Mouse (Mus musculus) c-Kit-positive CD71-negative TER-119-negative erythroid progenitor cells, embryonic 14.5 days (primary cell): ENCODE measurements at regions not wholly inside any gene's neighbourhood (a gene's known extent, or its start where the extent isn't known, plus 50 kb on each side); places are given as distances from the start of the nearest gene placed in this dataset.

ENCODE experiments used
- DNase-seq: peaks from one replicate; pipeline ENCODE4 v3.0.0-alpha.2; 2013; ENCODE audit warnings: low read depth

DNA sequence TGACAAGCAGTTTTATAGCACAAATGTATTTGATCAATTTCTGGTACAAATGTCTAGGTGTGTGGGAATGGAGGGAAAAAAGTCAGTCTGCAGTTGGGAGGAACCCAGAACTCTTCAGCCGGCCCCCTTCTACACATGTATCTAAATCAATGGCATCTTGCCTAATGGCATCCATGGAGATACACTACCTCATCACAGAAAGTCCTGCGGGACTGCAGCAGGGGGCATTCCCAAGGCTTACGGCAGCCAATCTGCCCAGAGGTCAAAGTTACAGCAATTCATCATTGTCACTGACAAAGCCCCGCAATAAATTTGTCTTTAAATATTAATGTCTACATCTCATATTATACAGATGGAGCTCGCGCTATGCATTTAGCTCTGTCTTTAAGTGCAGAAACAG is 135.7 kb upstream of the Arhgap5 start:
- no peak for DNase-seq

- no peak for DNase-seq
Observed at GRCm38 (mm10) chr12:52368466-52368865, 135.3 kb upstream of the Arhgap5 start.

DNA sequence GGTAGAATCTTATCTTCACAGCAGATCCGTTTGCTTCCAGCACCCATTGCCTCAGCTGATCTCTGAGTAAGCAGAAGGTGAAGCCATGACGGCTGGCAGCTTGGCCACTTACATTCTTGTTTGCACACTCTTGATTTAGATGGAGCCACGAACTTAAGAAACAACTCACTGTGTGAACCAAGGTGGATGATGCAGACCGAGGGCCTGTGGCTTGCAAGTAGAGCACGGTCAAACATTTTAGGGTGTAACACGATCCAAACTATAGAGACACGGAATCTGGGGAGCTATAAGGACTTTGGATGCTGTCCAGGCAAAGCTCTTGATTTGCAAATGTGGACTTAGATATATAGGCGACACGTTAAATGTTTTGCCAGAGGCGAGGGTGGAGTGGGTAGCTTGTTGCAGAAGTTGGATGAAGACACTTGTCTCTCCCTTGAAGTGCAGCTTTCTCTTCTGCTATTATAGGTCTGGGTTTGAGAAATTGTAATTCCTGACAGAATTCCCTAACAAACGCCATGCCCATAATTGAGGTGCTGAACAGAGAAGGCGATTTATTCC is 133.5 kb upstream of the Arhgap5 start:
- no peak for DNase-seq

- no peak for DNase-seq
Observed at GRCm38 (mm10) chr12:52375116-52375515, 128.7 kb upstream of the Arhgap5 start.

- no peak for DNase-seq
Observed at GRCm38 (mm10) chr12:52376692-52377462, 126.9 kb upstream of the Arhgap5 start.

DNA sequence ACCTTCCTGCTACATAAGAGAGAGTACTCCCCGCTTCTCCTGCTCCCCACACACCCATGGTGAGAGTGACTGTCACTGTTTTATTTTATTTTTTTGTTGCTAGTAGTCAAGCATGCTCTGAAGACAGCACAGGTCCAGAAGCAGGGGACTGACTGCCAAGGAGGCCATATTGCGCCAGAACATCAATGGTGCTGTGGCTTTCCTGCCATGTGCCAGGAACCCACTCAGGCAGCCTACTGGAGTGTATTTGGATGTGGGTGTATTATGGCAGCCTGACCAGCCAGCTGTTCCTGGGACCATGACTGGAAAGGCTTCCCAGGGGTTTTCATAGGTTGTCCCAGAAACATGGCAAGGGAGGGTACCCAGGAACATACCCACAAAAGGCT is 126.3 kb upstream of the Arhgap5 start:
- no peak for DNase-seq

DNA sequence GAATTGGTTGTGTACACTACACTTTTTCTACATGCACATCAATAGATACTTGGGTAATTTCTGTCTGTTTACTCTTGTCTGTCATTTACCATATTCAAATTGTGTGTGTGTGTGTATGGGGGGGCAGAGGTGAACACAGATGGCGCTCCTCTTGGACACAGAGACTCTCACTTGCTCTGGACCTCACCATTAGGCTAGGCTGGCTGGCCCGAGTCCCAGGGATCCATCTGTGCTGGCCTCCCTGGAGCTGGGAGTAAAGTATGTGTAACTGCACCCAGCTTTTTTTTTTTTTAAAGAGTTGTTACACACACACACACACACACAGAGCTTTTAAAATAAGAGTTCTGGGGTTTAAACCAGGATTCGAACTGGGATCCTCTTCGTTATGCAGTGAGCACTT is 124.5 kb upstream of the Arhgap5 start:
- DNase-seq, result no peak

DNA sequence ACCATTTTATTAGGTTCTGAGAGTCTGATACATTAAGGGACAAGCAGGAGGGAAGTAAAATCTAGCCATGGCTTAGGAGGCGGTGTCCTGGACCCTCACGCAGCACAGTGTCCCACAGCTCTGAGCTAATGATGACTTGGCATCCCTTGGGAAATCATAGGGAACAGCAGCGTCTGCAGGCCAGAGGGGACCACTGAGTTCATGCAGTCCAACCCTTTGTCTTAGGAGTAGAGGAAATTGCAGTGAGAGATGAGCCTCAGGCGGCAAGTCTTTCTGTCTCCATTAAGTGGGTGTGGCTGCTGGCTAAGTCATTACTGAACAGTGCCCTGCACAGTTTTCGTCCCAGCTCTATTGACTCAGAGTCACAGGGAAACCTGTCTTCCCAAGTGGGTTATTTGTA is 123.8 kb upstream of the Arhgap5 start:
- no peak for DNase-seq

DNA sequence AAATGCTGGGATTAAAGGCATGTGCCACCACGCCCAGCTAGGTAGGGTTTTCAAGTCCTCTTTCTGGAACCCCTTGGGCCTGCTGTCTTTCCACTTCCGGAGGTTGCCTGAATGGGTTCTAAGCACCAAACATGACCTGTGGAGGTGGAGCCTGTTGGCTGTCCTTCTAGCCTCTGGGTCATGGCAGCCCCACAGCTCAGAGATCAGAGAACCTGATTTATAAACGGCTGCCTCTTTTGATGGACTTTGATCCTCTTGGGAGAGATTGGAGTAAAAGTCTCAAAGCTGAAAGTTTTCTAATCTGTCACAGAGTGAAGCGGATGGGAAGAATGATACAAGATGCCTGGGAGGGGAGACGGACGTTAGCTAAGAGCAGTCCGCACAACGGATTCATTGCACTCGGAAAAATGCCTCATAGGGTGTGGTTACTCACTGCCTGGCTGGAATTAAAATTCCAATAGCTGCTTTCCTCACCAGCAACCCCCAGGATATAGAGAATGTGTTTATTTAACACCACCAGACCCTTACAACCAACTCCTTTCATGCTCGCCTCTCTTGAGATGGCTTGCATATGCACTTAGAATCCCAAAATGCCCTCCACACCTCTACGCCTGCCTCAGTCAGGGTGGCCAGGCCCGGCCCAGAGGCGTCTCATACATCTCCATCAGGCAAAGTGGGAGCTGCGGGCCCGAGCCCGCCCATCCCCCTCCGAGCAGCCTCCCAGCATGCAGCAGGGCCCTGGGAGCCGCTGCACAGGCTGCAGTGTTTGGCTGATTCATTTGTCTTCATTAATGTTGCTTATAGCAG is 122.4 kb upstream of the Arhgap5 start:
- DNase-seq, result no peak

DNA sequence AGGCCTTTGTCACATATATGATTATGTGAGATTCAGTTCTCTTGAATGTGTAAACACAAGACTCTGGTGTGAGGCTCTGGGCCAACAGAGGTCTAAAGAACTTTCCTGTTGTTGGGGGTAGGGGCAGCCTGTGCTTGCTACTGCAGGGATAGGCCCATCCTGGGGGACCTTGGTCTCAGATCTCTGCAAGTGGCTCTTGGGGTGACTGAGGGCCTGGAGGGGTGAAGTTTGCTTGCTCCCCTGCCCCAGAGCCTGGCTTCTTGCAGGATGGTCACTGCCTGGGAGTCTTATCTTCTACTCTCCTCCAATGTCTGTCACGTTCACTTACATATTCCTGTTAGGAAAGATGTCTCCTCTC is 121.8 kb upstream of the Arhgap5 start:
- DNase-seq, result no peak

DNA sequence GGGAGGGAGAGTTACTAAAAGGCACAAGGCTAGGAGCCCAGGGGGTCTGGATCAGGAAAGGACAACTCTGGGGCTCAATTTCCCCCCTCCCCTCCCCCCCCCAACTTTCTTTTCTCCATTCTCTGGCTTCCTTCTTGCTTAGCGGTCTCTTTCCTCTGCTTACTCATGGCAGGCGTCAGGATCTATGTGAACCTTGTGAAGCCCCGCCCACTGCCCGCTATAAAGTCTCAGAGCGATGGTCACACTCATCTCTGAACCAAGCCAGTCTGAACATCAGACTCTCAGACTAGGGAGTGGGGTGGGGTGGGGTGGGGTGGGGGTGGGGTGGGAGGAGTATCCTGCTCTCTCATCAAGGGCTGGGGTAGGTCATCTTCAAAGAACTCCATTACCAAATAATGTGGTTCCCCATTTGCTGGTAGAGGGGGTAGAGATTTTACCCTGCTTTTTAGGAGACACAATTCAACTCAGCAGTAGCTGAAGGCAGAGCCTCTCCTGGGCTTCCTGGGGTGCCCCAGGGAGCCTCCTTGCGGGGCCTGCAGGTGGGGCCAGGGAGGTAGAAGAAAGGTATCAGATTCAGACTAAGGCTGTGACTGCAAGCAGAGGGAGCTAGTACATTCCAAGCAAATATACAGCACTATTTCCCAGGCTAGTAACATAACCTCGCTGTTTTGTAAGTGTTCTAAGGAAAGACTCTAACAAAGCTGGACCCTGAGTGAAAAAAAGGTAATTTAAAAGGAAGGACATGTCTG is 120.8 kb upstream of the Arhgap5 start:
- peak; percentile 9 for DNase-seq

DNA sequence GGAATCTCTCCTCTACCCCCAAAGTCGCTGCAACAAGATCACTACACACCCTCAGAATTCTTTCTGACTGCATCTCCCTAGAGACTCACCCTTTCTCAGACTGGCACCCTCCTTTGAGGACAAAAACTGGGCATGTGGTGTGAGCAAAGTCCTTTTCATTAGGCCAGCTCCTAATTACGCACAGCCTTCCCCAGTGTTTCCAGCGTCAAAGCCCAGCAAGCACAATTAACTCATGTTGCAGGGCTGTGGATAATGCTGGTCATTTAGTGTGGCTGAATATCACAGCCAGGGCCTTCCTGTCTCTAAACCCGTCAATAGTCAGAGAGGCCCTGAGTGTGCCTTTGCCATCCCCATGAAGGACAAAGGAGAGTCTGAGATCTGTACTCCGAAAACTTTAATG is 114.2 kb upstream of the Arhgap5 start:
- no peak for DNase-seq

DNA sequence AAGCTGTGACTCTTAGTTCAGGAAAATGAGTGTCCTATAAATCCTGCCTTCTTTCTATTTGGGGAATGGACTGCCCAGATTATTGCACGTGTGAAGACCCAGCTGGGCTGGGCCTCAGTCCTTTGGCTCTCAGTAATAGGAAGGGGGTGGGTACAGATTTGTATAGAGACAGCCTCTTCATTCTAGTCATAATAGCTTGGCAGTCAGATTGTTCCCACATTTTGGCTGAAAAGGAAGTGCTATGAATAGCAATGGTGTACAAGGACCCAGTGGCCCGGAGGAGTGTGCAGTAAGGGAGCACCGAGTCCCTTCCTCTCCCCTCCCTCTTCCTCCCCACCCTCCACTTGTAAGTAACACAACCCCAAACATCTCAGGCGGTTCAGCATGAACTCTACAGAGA is 113.5 kb upstream of the Arhgap5 start:
- no peak for DNase-seq

GRCm38 (mm10) chr12:52392636-52393035 is 111.1 kb upstream of the Arhgap5 start:
- no peak for DNase-seq

- no peak for DNase-seq
Observed at GRCm38 (mm10) chr12:52393981-52394718, 109.6 kb upstream of the Arhgap5 start.

GRCm38 (mm10) chr12:52394719-52395062 is 109.1 kb upstream of the Arhgap5 start:
- no peak for DNase-seq

GRCm38 (mm10) chr12:52395111-52395510 is 108.7 kb upstream of the Arhgap5 start:
- DNase-seq, result no peak

DNA sequence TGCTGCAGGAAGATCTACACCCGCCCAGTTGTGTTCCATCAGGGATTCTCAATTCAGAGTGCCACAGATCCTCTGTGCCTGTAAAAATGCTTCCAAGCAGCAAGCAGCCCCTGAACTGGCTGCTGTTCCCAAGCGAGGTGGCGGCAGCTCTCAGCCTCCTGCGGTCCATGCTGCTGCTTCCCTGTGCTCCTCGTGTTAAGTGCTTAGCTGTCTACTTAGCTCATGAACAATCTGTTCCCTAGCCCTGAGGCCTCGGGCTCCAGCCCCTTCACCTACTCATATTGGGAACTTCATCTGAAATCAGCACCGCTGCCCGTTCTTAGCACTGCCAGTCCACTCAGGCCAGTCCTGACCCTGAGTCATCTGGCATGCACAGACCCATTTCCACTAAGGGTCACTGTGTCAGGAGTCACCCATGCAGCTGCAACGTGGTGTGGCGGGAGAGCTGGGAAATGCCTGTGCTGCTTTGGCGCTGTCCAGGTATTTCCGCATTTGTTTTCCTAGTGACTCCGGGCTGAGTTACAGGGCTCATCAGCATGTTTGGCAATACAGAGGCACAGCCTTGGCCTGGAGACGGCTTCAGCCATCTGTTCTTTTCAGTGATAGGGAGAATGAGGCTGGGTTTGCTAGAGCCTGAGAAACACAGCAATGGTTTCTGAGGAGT is 107.5 kb upstream of the Arhgap5 start:
- DNase-seq, result no peak

GRCm38 (mm10) chr12:52397718-52398510 is 105.9 kb upstream of the Arhgap5 start:
- DNase-seq, result no peak

DNA sequence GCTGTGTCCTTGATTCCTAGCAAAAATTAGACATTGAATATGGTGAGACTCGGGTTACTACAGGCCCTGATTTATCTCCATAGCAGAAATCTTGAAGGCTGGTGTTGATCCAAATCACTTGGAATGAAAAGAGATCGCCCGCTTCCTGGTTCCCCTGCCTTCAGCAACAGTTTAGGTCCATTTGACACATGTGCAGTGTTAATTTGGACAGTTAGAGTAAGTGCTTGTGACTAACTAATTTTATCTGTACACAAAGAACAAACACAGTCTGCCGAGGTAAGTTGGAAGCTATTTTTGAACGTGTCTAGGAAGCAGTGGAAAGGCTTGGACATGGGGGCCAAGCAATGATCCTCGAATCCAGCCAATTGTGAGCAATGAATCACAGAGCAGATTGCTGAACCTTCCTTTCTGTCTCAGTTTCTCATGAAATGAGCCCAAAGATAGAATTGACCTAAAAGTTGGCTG is 105.2 kb upstream of the Arhgap5 start:
- DNase-seq, result no peak
